Mouse (Mus musculus): Measurements from ENCODE around the gene Marc2. TPM values are rescaled to one million over a fixed set of nuclear protein-coding genes. Genes with fewer than 3 reads are reported as not detected.

Marc2 gene
- polyA plus RNA-seq, 1 experiment = 56.9 TPM

- Histone ChIP-seq H3K36me3 (ENCODE audit: control insufficient read depth, insufficient read depth) (peaks cover 17% of the 10 kb centered on the region), H3K4me3 (ENCODE audit: insufficient read depth, poor library complexity, severe bottlenecking) (no peak overlapping the region), H3ac (ENCODE audit: control insufficient read depth, insufficient read length, low read depth) (no peak overlapping the region), H3K27me3 (ENCODE audit: control insufficient read depth, insufficient read depth, insufficient read length) (no peaks in the 10 kb centered on the region), H3K79me2 (ENCODE audit: control insufficient read depth, insufficient read depth) (no peaks in the 10 kb centered on the region), H3K79me3 (ENCODE audit: low read depth) (no peaks in the 10 kb centered on the region)
- TF ChIP-seq MAX (IDR thresholded peaks at IDR 0.05) (no peak), MYOD1 (IDR thresholded peaks at IDR 0.05; ENCODE audit: control insufficient read depth, insufficient read length, low read depth) (no peak)
These were observed 28.5 kb downstream of the Marc2 start for GRCm38 (mm10) chr1:184817768-184818167.

GRCm38 (mm10) chr1:184811716-184812250 is 34.5 kb downstream of the Marc2 start:
- TF ChIP-seq MYOD1 (IDR thresholded peaks at IDR 0.05; ENCODE audit: control insufficient read depth, insufficient read length, low read depth) = no peak
- no peak for TF ChIP-seq CTCF (IDR thresholded peaks at IDR 0.05; ENCODE audit: control insufficient read depth, insufficient read depth, insufficient read length)
- no peak for TF ChIP-seq USF1 (IDR thresholded peaks at IDR 0.05; ENCODE audit: low read depth)
- no peak for TF ChIP-seq CEBPB (IDR thresholded peaks at IDR 0.05; ENCODE audit: low read depth)
- no peak for TF ChIP-seq FOSL1 (IDR thresholded peaks at IDR 0.05; ENCODE audit: insufficient read depth, low read length, poor library complexity, severe bottlenecking)
- TF ChIP-seq MYOG (IDR thresholded peaks at IDR 0.05; ENCODE audit: control insufficient read depth, extremely low read depth, insufficient read length) = no peak
- TF ChIP-seq MAX (IDR thresholded peaks at IDR 0.05) = no peak

GRCm38 (mm10) chr1:184810780-184811575 is 35.3 kb downstream of the Marc2 start, which contains the start of gene Marc1:
Gene Marc1, minus strand, starts transcription at chr1:184811313.
- TF ChIP-seq CEBPB (IDR thresholded peaks at IDR 0.05; ENCODE audit: low read depth) (no peak), USF1 (IDR thresholded peaks at IDR 0.05; ENCODE audit: low read depth) (no peak)
- Histone ChIP-seq H3K79me2 (ENCODE audit: control insufficient read depth, insufficient read depth) (no peaks in the 10 kb centered on the region), H3ac (ENCODE audit: control insufficient read depth, insufficient read length, low read depth) (no peak within 1 kb of the TSS), H3K4me3 (ENCODE audit: insufficient read depth, poor library complexity, severe bottlenecking) (no peak within 1 kb of the TSS), H3K36me3 (ENCODE audit: control insufficient read depth, insufficient read depth) (no peaks in the 10 kb centered on the region), H3K27me3 (ENCODE audit: control insufficient read depth, insufficient read depth, insufficient read length) (no peaks in the 10 kb centered on the region), H3K79me3 (ENCODE audit: low read depth) (no peaks in the 10 kb centered on the region)

More at GRCm38 (mm10) chr1:184811716-184812250, 34.5 kb downstream of the Marc2 start:
- no peaks in the 10 kb centered on the region for H3K79me3 ChIP-seq (ENCODE audit: low read depth)
- H3K79me2 ChIP-seq (ENCODE audit: control insufficient read depth, insufficient read depth) = no peaks in the 10 kb centered on the region
- no peak overlapping the region for H3K4me3 ChIP-seq (ENCODE audit: insufficient read depth, poor library complexity, severe bottlenecking)
- H3K27me3 ChIP-seq (ENCODE audit: control insufficient read depth, insufficient read depth, insufficient read length) = no peaks in the 10 kb centered on the region
- no peak overlapping the region for H3ac ChIP-seq (ENCODE audit: control insufficient read depth, insufficient read length, low read depth)
- H3K36me3 ChIP-seq (ENCODE audit: control insufficient read depth, insufficient read depth) = no peaks in the 10 kb centered on the region

GRCm38 (mm10) chr1:184809578-184810001 is 36.7 kb downstream of the Marc2 start:
- no peaks in the 10 kb centered on the region for H3K27me3 ChIP-seq (ENCODE audit: control insufficient read depth, insufficient read depth, insufficient read length)
- no peak overlapping the region for H3K4me3 ChIP-seq (ENCODE audit: insufficient read depth, poor library complexity, severe bottlenecking)
- H3K79me2 ChIP-seq (ENCODE audit: control insufficient read depth, insufficient read depth) = no peaks in the 10 kb centered on the region
- no peak for TF ChIP-seq USF1 (IDR thresholded peaks at IDR 0.05; ENCODE audit: low read depth)
- no peak for TF ChIP-seq MAX (IDR thresholded peaks at IDR 0.05)
- no peak for TF ChIP-seq FOSL1 (IDR thresholded peaks at IDR 0.05; ENCODE audit: insufficient read depth, low read length, poor library complexity, severe bottlenecking)
- no peak for TF ChIP-seq MYOG (IDR thresholded peaks at IDR 0.05; ENCODE audit: control insufficient read depth, extremely low read depth, insufficient read length)
- no peak for TF ChIP-seq CTCF (IDR thresholded peaks at IDR 0.05; ENCODE audit: control insufficient read depth, insufficient read depth, insufficient read length)
- TF ChIP-seq CEBPB (IDR thresholded peaks at IDR 0.05; ENCODE audit: low read depth) = no peak
- TF ChIP-seq MYOD1 (IDR thresholded peaks at IDR 0.05; ENCODE audit: control insufficient read depth, insufficient read length, low read depth) = no peak
- no peaks in the 10 kb centered on the region for H3K79me3 ChIP-seq (ENCODE audit: low read depth)
- H3K36me3 ChIP-seq (ENCODE audit: control insufficient read depth, insufficient read depth) = no peaks in the 10 kb centered on the region
- H3ac ChIP-seq (ENCODE audit: control insufficient read depth, insufficient read length, low read depth) = no peak overlapping the region

GRCm38 (mm10) chr1:184808418-184809012 is 37.7 kb downstream of the Marc2 start:
- TF ChIP-seq CTCF (IDR thresholded peaks at IDR 0.05; ENCODE audit: control insufficient read depth, insufficient read depth, insufficient read length) (no peak), USF1 (IDR thresholded peaks at IDR 0.05; ENCODE audit: low read depth) (no peak), MYOD1 (IDR thresholded peaks at IDR 0.05; ENCODE audit: control insufficient read depth, insufficient read length, low read depth) (no peak), CEBPB (IDR thresholded peaks at IDR 0.05; ENCODE audit: low read depth) (no peak), MAX (IDR thresholded peaks at IDR 0.05) (no peak)
- H3K27me3 ChIP-seq (ENCODE audit: control insufficient read depth, insufficient read depth, insufficient read length) = no peaks in the 10 kb centered on the region
- H3K36me3 ChIP-seq (ENCODE audit: control insufficient read depth, insufficient read depth) = no peaks in the 10 kb centered on the region
- H3K79me3 ChIP-seq (ENCODE audit: low read depth) = no peaks in the 10 kb centered on the region
- H3K4me3 ChIP-seq (ENCODE audit: insufficient read depth, poor library complexity, severe bottlenecking) = no peak overlapping the region
- H3K79me2 ChIP-seq (ENCODE audit: control insufficient read depth, insufficient read depth) = no peaks in the 10 kb centered on the region
- H3ac ChIP-seq (ENCODE audit: control insufficient read depth, insufficient read length, low read depth) = no peak overlapping the region

All from C2C12 (cell line).